Mouse (Mus musculus) CH12.LX (cell line): ENCODE data around the gene H2-M10.1.

Experiments
- CTCF ChIP-seq, 2 experiments: IDR thresholded peaks in 1 of 2; conservative IDR thresholded peaks in 1 of 2; 2 replicates each; pipeline ENCODE4 v1.5.1; 2011 to 2012; ENCODE audit warnings: low read depth in 2 of 2, low read length in 2 of 2, improper control_type of control experiment in 1 of 2, inconsistent platforms in 1 of 2, mild to moderate bottlenecking in 1 of 2, moderate library complexity in 1 of 2
- EP300 ChIP-seq: IDR thresholded peaks from 2 replicates; pipeline ENCODE4 v1.6.1; 2011; ENCODE audit warnings: low read length, improper control_type of control experiment
- IRF4 ChIP-seq: IDR thresholded peaks from 2 replicates; pipeline ENCODE4 v1.6.1; 2014; ENCODE audit warnings: low read depth, mild to moderate bottlenecking, inconsistent platforms, low read length, improper control_type of control experiment
- JUND ChIP-seq: conservative IDR thresholded peaks from 2 replicates; pipeline ENCODE4 v1.6.1; 2011; ENCODE audit warnings: low read depth, low read length, improper control_type of control experiment
- POLR2A ChIP-seq: IDR thresholded peaks from 2 replicates; pipeline ENCODE4 v1.6.1; 2011; ENCODE audit warnings: low read depth, mild to moderate bottlenecking, improper control_type of control experiment, low read length
- POLR2AphosphoS2 ChIP-seq: IDR thresholded peaks from 2 replicates; pipeline ENCODE4 v1.6.1; 2011; ENCODE audit warnings: low read depth, low read length, improper control_type of control experiment

GRCm38 (mm10) chr17:36326055-36326454 lies at the start of gene H2-M10.1:
- TF ChIP-seq IRF4: no peak
- TF ChIP-seq EP300: no peak
- no peak for TF ChIP-seq CTCF (conservative IDR thresholded peaks at IDR 0.05 in 1 of 2, IDR thresholded peaks at IDR 0.05 in 1 of 2; ENCODE audit: low read depth in 2 of 2, low read length in 2 of 2)
- peak; percentile 47; the same call in 1 of the 2 replicates for TF ChIP-seq POLR2A
- no peak for TF ChIP-seq POLR2AphosphoS2
- no peak for TF ChIP-seq JUND
